Mouse (Mus musculus) thymus, adult 2 months (tissue): ENCODE measurements at regions not wholly inside any gene's neighbourhood (a gene's known extent, or its start where the extent isn't known, plus 50 kb on each side); places are given as distances from the start of the nearest gene placed in this dataset.

ENCODE experiments used
- DNase-seq: peaks from one replicate; pipeline ENCODE4 v3.0.0; 2021
- H3K27ac ChIP-seq: fragments of 200-500 bp; 2 replicates; pipeline ENCODE4 v1.5.1; 2012; ENCODE audit warnings: low read length, control low read depth; ENCODE audit not compliant: control insufficient read depth, insufficient read depth
- H3K27me3 ChIP-seq: fragments of 200-500 bp; 2 replicates; pipeline ENCODE4 v1.6.1; 2012; ENCODE audit warnings: mild to moderate bottlenecking, low read length, moderate library complexity, mixed read lengths; ENCODE audit not compliant: control insufficient read depth, insufficient read depth
- H3K36me3 ChIP-seq: fragments of 200-500 bp; 2 replicates; pipeline ENCODE4 v1.6.1; 2012; ENCODE audit warnings: mild to moderate bottlenecking, low read length, moderate library complexity; ENCODE audit not compliant: control insufficient read depth, insufficient read depth
- H3K4me1 ChIP-seq: fragments of 200-500 bp; replicated peaks from 2 replicates; pipeline ENCODE4 v1.6.1; 2012; ENCODE audit warnings: low read length; ENCODE audit not compliant: control insufficient read depth, insufficient read depth
- H3K4me3 ChIP-seq: fragments of 200-500 bp; 2 replicates; pipeline ENCODE4 v1.5.1; 2012; ENCODE audit warnings: mild to moderate bottlenecking, low read length, control low read depth, moderate library complexity; ENCODE audit not compliant: control insufficient read depth, insufficient read depth
- CTCF ChIP-seq: fragments of 200-500 bp; IDR thresholded peaks from 2 replicates; pipeline ENCODE4 v1.5.1; 2012; ENCODE audit warnings: mild to moderate bottlenecking, control low read depth, low read length, moderate library complexity, borderline replicate concordance; ENCODE audit not compliant: control insufficient read depth, poor library complexity, insufficient read depth; ENCODE audit errors: extremely low read depth
- POLR2A ChIP-seq: fragments of 200-500 bp; IDR thresholded peaks from 2 replicates; pipeline ENCODE4 v1.6.1; 2012; ENCODE audit warnings: mild to moderate bottlenecking, low read length, control low read depth, moderate library complexity; ENCODE audit not compliant: control insufficient read depth, poor library complexity, insufficient read depth; ENCODE audit errors: extremely low read depth
- WGBS: fragments of 180-500 bp; shearing (Covaris S2); methylation state at CpG from one replicate; pipeline ENCODE4 v1.1.7; 2018; 5-methylcytosine and 5-hydroxymethylcytosine counted together

DNA sequence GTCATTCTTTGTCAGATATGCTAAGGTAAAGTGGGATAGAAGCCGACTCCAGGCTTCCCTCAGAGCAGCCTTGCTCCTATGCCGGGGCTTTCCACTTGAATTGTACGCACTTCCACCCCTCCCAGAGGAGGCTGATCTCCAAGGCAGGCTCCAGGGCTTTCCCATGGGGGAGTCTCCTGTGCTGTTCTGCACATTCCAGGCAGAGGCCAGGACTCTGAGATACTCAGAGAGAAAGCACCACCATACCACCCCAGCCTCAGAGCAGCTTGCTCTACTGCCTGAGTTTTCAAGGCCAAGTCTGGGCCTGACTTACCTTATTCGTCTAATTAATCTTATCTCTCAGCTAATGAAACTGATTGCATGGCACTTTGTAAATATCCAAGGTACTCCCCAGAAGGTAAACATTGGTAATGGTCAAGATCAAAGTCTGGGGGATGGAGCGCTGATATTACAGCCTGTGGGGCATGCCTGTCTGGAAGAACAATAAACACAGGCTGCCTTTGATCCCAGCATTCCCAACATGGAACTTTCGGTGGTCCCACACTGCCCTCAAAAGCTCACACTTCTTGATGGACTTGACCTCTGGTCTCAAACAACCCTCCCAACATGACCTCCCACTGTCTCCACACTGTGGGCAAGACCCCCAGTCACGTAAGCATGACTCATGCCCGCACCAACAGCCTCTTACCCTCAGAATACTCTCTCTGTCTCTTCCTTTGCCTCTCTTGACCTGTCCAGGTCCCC is 111.6 kb upstream of the Nfe2l3 start:
- Histone ChIP-seq H3K27ac (no peak overlapping the region), H3K36me3 (no peaks in the 10 kb centered on the region)
- 89% methylated on average over 8 of the region's 8 CpGs for WGBS

DNA sequence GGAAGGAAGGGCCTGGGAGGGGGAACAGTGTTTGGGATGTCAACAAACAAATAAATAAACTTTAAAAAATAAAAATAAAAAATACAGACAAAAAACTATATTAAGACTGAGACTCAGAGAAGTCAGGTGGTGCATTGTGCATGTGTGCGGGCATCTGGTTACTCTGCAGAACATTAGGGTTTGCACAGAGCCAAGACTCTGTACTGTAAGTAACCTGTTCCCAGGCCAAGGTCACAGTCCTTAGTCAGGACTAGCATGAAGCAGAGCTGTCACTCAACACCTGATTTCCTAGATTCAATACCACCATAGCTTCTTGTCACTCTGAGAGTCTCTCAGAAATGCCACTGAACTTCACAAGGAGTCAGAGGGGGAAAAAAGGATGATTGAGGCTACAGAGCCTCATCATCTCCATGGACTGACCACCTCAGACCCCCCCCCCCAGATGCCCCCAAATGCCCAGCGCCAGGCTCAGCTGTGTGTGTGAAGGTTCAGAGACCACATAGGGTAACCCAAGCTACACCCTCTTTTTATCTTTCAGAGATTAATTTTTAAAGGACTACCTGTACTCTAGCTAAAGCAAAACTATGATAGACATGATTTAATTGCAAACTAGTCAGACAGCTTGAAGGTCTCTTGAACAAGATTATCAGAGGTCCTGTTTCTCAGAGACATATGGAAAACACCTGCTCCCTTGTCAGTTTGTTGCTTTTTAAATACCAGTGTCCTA is 106.2 kb upstream of the Nfe2l3 start:
- DNase-seq = no peak
- TF ChIP-seq POLR2A = no peak
- TF ChIP-seq CTCF = no peak
- 98% methylated on average over 2 of the region's 2 CpGs for WGBS
- Histone ChIP-seq H3K4me3 (no peak overlapping the region), H3K36me3 (no peaks in the 10 kb centered on the region), H3K4me1 (no peaks in the 10 kb centered on the region), H3K27ac (no peak overlapping the region), H3K27me3 (no peaks in the 10 kb centered on the region)

More for the DNA sequence above, 111.6 kb upstream of the Nfe2l3 start:
- Histone ChIP-seq H3K4me3 (no peak overlapping the region), H3K27me3 (no peaks in the 10 kb centered on the region), H3K4me1 (no peaks in the 10 kb centered on the region)
- DNase-seq = no peak
- TF ChIP-seq CTCF (no peak), POLR2A (no peak)

GRCm38 (mm10) chr6:51329070-51329995 is 103.1 kb upstream of the Nfe2l3 start:
- Histone ChIP-seq H3K36me3 (no peaks in the 10 kb centered on the region), H3K27me3 (no peaks in the 10 kb centered on the region), H3K4me3 (no peak overlapping the region), H3K27ac (no peak overlapping the region), H3K4me1 (no peaks in the 10 kb centered on the region)
- no peak for DNase-seq
- TF ChIP-seq CTCF (no peak), POLR2A (no peak)
- 90% methylated on average over 13 of the region's 13 CpGs for WGBS

DNA sequence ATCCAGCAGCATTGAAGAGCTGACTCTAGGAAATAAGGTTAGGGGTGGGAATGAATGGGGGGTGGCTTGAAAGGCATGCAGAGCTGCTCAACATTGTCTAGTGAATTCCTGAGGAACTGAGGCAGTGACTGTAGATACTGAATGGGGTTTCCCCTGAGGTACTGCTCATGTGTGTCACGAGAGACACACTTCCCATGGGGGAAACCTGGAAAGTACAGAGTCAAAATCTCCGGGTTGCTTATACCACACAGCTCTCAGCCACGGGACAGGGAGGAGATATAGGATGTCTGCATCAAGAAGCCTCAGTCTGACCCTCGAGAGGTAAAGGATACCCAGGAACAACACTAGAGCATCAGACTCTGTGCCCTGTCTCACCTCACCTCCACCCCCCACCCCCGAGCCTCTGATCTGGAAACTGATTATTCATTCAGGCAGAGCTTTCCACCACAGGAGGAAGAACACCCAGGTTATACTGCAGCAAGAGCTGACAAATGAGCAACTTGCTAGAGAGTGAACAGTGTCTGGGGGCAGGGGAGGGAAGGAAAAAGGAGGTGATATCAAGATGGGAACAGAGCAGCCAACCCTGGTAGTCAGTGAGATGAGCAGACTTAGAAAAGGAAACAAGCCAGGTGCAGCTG is 102.3 kb upstream of the Nfe2l3 start:
- H3K4me3 ChIP-seq = no peak overlapping the region
- TF ChIP-seq POLR2A = no peak
- no peak for TF ChIP-seq CTCF
- H3K27me3 ChIP-seq = no peaks in the 10 kb centered on the region
- DNase-seq = no peak
- no peaks in the 10 kb centered on the region for H3K36me3 ChIP-seq
- WGBS = 32% methylated on average over 5 of the region's 5 CpGs
- no peaks in the 10 kb centered on the region for H3K4me1 ChIP-seq
- no peak overlapping the region for H3K27ac ChIP-seq

DNA sequence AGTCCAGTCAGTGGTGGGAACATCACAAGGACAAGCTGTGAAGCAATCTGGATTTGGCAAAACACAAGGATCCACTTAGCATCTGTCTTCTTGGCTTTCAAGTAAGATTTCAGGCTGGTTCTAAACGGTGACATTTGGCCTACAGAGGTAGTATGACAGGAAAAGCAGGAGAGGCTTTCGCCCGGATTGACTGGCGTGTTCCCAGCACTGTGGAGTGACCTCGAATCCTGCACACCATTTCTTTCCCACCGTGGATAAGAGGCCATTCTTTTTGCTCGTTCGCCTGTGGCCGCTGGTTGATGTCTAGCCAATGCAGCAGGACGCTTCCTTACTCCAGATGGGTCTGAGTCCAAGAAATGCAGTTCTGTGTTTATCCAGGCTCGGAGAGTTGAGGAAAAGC is 99.6 kb upstream of the Nfe2l3 start:
- H3K4me3 ChIP-seq = no peak overlapping the region
- H3K4me1 ChIP-seq = no peaks in the 10 kb centered on the region
- DNase-seq = no peak
- H3K36me3 ChIP-seq = no peaks in the 10 kb centered on the region
- H3K27ac ChIP-seq = no peak overlapping the region
- WGBS = 92% methylated on average over 11 of the region's 11 CpGs
- no peaks in the 10 kb centered on the region for H3K27me3 ChIP-seq
- TF ChIP-seq CTCF (no peak), POLR2A (no peak)
